Mouse (Mus musculus) stomach, postnatal 0 days (tissue): ENCODE data around the gene Ctse.

ENCODE experiments used
- CTCF ChIP-seq: IDR thresholded peaks from 2 replicates; pipeline ENCODE4 v1.5.1; 2016; ENCODE audit warnings: antibody characterized with exemption, low read depth, mild to moderate bottlenecking, moderate library complexity
- EP300 ChIP-seq: optimal IDR thresholded peaks from 2 replicates; pipeline ENCODE3; 2016; ENCODE audit warnings: antibody characterized with exemption

DNA sequence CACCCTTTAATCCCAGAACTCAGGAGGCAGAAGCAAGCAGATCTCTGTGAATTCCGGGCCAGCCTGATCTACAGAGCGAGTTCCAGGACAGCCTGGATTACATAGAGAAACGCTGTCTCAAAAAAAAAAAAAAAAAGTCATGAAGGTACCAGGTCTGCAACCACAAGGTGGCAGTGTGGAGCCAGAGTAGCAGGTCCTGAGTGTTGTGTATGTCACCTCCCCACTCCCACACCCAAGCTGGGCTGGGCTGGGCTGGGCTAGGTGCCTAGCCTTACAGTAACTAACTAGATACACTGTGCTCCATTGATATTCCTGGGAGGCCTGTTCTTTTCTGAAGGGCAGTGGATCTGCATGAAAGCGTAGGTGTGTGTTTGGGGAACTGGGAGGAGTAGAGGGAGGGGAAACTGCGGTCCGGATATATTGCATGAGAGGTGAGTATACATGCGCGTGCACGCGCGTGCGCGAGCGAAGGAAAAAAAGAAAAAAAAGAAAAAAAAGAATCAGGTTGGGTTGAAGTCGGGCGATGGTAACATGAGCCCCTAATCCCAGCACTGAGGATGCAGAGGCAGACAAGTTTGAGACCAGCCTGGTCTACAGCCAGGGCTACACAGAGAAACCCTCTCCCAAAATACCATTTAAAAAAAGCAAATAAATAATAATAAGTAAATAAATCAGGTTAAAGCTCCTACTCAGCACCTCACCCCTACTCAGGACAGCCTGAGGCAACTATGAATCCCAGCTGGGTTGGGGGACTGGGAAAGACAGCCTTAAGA lies 24.6 kb upstream of the Ctse start:
- TF ChIP-seq CTCF: peak; percentile 90
- no peak for TF ChIP-seq EP300
